Mouse (Mus musculus) c-Kit-negative CD71-positive TER-119-positive erythroid progenitor cells, embryonic 14.5 days (primary cell): ENCODE data around the gene Mad1l1.

Source experiments
- DNase-seq: peaks from one replicate; pipeline ENCODE4 v3.0.0-alpha.2; 2013; ENCODE audit warnings: low read depth, low spot score

Mad1l1 gene

GRCm38 (mm10) chr5:140062316-140062715, 259.0 kb downstream of the Mad1l1 start:
- no peak for DNase-seq

DNA sequence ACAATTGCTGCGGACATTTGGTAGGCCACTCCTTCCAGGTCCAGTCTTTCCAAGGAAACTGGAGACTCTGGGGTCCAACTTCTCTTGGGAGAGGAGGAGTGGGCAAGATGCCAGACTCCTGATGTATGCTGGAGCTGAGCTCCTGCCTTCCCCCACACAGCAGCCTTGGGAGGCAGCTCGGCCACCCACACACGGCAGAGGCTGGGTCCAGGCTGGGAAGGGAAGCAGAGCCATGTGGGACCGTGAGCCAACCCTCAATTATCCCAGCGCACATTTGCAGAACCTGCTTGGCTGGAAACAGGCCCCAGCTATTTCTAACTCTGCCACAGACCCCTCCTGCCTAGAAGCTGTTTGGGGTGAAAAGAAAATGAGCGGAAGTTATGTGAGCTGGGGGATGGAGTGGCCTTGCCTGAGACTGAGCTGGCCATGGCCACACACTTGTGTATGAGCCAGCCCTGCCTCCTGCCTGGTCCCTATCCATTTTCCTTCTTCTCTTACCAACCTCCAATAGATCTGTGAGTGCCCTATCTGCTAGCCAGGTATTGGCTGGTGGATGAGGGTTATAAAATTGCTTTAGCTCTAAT, 260.0 kb downstream of the Mad1l1 start:
- no peak for DNase-seq

DNA sequence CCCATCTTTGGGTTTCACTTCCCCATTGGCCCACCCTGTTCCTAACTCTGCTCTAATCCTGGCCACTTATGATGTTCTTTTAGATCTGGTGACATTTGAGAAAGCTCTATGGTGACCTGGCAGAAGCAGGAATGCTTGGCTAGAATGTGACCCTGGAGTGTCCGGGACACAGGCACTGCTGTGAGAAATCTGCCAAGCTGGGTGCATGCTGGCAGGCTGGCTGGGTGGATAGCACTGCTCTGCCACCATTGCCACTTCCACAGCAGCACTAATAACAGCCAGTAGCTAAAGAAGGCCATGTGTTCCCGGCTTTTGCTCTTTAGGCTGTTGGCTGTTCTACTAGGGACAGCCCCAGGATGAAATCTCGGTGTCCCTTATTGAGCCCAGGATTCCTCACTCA, 265.1 kb downstream of the Mad1l1 start:
- no peak for DNase-seq

- no peak for DNase-seq
Measured at GRCm38 (mm10) chr5:140055431-140055830, 265.9 kb downstream of the Mad1l1 start.

- DNase-seq = no peak
Measured at GRCm38 (mm10) chr5:140053626-140054025, 267.7 kb downstream of the Mad1l1 start.

GRCm38 (mm10) chr5:140052405-140052804, 268.9 kb downstream of the Mad1l1 start:
- no peak for DNase-seq

DNA sequence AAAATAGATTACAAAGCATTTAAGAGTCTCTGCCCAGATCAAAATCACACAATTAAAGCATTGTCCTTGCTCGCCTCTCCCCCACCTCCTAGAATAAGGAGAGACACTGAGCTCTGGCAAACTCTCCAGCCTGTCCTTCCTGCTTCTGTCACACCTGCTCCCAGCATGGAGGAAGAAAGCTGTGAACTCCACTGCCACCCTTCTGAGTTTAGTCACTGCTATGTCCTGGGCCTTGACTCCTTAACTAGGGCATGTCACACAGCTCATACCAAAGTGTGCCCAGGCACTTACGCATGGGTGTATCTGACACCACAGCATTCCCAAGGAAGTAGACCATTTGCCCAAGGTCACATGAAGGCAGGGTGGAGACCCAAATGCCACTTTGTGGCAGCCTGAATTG, 275.9 kb downstream of the Mad1l1 start:
- DNase-seq = no peak

DNA sequence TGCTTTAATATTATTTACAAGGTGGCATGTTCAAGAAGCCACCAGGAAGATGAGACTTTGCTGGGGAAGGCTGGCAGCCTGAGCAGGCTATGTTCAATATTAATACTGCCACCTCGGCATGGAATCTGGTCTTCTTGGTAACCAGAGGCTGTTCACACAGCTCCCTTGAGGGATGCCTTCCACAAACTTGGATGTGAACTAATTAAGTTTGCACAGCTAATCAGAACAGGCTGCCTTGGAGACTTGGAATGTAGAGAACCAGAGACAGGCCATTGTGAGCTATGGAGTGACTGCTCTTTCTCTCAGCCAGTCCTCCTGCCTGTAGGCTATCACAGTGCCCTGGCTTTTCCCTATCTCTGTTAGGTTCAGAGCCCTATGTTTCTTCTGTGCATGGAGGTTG, 278.4 kb downstream of the Mad1l1 start:
- no peak for DNase-seq

- DNase-seq = no peak
Measured at GRCm38 (mm10) chr5:140042002-140042611, 279.2 kb downstream of the Mad1l1 start.

GRCm38 (mm10) chr5:140041055-140041454, 280.3 kb downstream of the Mad1l1 start:
- DNase-seq = no peak

GRCm38 (mm10) chr5:140037587-140038233, 283.6 kb downstream of the Mad1l1 start:
- no peak for DNase-seq

DNA sequence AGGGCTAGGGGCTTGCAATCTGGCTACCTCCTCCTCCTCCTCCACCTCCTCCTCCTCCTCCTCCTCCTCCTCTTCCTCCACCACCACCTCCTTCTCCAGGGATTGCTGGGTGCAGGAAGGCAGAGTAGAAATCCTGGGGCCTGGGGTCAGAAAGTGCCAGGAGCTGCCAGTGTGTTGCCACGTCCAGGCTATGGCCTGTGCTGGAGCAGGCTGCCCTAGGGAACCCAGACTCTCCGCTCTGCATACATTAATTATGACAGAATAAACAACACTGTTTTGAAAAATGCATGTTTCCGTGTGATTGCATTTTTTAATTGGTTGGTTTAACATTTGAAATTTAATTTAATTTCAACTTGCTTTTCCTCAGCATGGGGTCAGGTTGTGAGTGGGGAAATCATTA, 285.7 kb downstream of the Mad1l1 start:
- DNase-seq = no peak

DNA sequence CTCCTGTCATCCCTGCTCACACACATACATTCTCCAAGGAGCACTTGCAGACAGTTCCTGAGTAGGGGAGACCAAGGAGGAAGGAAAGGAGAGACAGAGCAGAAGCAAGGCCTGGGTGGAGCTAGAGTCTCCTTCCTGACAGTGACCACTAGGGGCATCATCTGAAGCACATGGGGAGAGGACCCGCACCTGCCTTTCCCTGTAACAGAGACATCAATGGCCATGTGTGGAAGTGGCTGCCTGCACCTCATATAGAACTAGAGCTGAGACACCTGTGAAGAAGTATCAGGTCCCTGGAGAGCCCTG, 286.4 kb downstream of the Mad1l1 start:
- DNase-seq = peak; percentile 47

DNA sequence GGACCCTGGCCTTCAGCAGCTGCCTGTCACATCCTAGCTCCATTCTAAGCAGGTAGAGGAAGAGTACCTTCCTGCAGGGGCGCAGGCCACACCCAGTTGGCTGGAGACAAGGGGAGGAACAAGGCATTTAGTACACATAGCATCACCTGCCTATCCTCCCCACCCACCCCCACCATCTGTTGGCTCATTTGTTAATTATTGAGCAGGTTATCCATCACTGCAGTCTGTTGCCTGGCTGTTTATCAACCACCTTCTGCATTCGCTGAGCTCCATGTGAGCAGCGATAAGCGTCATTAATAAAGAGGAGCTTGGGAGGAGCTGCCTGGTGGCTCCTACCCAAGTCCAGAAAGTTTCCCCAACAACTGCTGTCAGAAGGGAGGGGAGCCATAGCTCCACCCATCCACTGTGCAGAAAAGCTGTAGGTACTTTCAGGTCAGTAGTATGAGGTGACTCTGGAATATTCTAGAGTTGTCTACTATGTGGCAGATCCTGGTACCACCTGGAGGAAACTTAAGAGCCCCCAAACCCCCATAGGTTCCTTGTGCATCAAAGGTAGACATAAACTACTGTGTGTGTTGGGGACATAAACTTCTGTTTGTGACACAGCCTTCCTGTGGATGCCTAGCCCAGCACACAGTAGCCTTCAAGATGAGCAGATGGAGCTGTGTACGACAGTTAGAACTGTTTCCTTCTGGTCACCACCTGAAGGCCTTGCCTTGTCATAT, 286.9 kb downstream of the Mad1l1 start:
- peak; percentile 58 for DNase-seq

- DNase-seq = no peak
Measured at GRCm38 (mm10) chr5:140026366-140026765, 295.0 kb downstream of the Mad1l1 start.

DNA sequence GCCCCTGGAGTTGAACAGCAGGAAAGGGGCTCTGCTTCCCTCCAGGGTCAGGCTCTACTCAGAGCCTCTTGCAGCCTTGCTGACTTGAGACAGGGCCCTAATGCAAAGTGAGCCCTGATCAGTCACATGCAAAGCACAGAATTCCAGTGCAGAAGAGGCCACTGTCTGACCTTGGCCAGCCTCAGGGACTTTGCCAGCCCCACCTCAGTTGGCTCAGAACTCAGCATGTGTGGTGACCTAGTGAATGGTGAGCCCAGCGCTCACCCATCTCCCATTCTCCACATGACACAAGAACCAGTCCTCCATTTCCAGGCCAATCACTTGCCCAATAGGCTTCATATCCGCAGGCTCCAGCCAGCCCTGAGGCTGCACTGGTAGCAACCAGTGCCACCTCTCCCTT, 296.1 kb downstream of the Mad1l1 start:
- no peak for DNase-seq

- peak; percentile 21 for DNase-seq
Measured at GRCm38 (mm10) chr5:140023941-140024500, 297.3 kb downstream of the Mad1l1 start.

GRCm38 (mm10) chr5:140022861-140023260, 298.5 kb downstream of the Mad1l1 start:
- no peak for DNase-seq

DNA sequence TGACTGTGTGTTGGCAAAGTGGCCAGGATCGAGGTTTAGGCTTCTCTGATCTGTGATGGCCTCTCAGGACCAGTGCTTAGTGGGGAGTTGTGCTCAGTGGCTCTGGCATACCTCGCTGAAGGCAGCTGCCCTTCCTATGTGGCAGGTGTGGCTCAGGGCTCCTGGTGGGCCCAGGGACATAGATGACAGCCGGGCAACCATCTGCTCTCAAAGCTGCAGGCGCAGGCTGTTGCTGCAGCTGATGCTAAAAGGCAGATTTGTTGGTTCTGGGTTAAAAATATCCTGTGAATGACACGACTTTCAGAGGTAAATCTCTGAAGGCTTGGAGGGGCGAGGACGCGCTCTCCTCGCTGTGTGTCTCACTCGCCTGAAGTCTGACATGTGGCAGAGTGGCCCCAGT, 299.6 kb downstream of the Mad1l1 start:
- DNase-seq = no peak

DNA sequence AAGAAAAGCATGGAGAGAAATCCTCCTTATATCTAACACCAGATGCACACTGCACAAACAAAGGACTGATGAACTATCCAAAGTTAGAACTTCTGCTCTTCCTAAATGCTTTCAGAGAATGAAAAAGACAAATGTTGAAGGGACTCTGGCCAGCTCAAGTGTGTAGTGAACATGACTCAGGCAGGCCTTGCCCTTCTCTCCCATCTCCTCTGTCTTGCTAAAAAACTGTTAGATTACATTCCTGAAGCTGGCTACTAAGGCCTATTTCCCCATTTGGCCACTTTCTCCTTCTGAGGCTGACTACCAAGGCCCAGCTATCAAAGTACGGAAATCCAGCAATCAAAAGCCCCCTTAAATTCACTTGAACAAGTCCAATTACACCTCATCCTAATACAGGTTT, 301.7 kb downstream of the Mad1l1 start:
- DNase-seq = no peak

GRCm38 (mm10) chr5:140018780-140019179, 302.6 kb downstream of the Mad1l1 start:
- no peak for DNase-seq

DNA sequence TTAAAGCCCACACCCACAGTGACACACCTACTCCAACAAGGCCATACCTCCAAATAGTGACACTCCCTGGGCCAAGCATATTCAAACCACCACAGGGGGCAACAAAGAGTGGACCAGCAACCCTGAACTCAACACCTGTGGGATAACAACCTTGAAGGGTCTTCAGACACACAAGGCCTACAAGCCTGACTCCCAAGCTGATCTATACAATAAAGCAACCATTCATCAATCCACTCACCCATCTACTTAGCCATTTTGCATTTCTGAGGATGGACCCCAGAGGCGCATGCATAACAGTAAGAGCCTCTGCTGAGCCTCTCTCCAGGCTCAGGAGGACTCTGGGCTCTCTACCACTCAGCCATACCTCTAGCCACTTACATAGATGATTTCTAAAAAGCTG, 304.5 kb downstream of the Mad1l1 start:
- DNase-seq = no peak

DNA sequence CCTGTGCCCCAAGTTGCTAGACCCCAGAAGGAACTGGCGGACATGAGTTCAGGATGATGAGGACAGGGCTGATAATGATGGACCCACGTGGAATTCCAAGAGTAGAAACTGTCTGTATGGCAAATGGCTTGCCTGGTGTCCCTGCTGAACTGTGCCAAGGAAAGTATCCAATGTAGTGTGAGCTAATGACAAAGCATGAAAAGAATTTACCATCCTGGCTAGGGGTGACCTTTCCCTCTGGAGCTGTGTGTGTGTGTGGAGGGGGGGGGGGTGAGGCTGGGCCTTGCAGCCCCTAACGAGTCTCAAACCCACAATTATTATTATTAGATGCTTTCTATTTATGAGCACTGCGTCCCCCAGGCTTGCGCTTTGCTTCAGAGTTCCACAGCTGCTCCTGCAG, 307.7 kb downstream of the Mad1l1 start:
- no peak for DNase-seq
